Mouse (Mus musculus): ENCODE results near the gene Hhat. TPM values are rescaled to one million over a fixed set of nuclear protein-coding genes. Genes with fewer than 3 reads are reported as not detected.

The Hhat gene
- total RNA-seq (2014; fragmentation: Nextera tagmentation) (not detected in 2 replicates), total RNA-seq (2017) (0.17 and 0.22 TPM in 2 replicates), polyA plus RNA-seq (2012) (not detected in 2 replicates)

DNA sequence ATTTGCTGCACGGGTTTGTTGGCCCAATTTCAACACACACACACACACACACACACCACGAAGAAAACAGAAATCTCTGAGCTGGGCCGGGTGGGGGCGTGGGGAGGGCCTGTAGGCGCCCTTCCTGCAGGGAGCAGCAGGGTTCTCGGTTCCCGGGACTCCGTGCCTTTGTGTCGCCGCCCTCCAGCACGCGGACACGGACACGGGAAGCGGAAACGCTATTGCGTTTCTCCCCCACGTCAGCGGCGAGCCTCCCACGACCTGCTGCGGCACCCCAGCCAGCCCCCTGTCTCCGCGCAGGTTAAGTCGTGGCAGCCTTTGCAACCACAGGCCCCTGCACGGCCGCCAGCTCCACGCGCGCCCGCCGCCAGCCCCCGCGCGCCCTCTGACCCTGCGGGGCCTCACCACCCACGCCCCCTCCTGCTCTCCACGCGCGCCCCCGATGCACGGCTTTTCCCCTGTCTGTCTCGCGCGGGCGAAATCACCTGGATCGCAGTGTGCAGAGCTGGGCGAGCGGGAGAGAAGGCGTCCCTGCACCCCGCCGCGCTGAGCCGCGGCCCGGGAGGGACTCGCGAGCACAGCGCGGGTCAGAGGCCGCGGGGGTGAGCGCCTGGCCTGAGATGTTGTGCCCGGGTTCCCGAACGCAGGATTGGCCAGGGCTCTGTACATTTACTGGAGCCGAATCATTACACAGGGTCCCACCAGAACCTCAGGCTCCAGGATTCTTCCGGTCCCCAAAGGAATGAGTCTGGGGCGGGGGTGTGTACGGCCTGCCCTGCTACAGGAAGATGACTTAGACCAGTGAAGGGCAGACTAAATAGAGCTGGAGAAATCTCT lies at the start of gene Hhat:
Hhat (minus strand) TSS at position 729 of the 837 bp plus-strand sequence.
- ATAC-seq (ENCODE audit: extremely low read depth, insufficient number of reproducible peaks, low FRiP score, poor library complexity, severe bottlenecking) (no peak), DNase-seq (ENCODE audit: low spot score) (no peak)
- H3K36me3 ChIP-seq (replicated peaks) = no peaks in the 10 kb centered on the region
- peaks cover 45% of the 10 kb centered on the region for H3K9me3 ChIP-seq (replicated peaks)
- H3K4me3 ChIP-seq (ENCODE audit: low read depth, low read length) = no peak within 1 kb of the TSS; the same call in 1 of the 2 replicates
- H3K4me1 ChIP-seq (ENCODE audit: insufficient read depth, low read depth, low read length) = no peaks in the 10 kb centered on the region
- no peak for TF ChIP-seq TAL1 (conservative IDR thresholded peaks at IDR 0.05; ENCODE audit: low read depth, low read length)
- TF ChIP-seq CTCF (IDR thresholded peaks at IDR 0.05; ENCODE audit: low read depth, low read length) = no peak
- no peak for TF ChIP-seq POLR2AphosphoS5 (IDR thresholded peaks at IDR 0.05; ENCODE audit: insufficient replicate concordance, low read depth, low read length)
- no peak for TF ChIP-seq GATA1 (IDR thresholded peaks at IDR 0.05; ENCODE audit: borderline replicate concordance, low read length)
- no peaks in the 10 kb centered on the region for H3K27me3 ChIP-seq (ENCODE audit: insufficient read depth, low read length)

DNA sequence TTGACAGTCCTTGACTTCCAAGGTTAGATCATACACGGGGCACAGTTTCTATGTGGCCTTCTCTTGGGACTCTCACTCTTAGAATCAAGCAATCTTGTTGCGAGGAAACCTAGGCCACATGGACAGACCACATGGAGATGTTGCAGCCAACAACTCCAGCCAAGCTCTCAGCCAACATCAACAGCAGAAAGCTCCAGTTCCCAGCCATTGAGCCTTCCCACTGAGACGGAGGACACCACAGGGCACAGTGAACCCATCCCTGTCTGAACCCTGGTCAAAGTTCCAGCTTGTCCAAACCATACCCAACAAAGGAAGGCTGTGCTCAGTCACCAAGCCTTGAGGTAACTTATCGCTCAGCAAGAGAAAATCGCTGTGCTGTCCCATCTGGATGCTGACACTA lies 47.3 kb upstream of the Hhat start:
- H3K27me3 ChIP-seq (ENCODE audit: insufficient read depth, low read length) = no peaks in the 10 kb centered on the region
- H3K4me3 ChIP-seq (ENCODE audit: low read depth, low read length) = no peak overlapping the region
- no peak for DNase-seq (ENCODE audit: low spot score)
- H3K9me3 ChIP-seq (replicated peaks) = peaks cover 62% of the 10 kb centered on the region
- no peaks in the 10 kb centered on the region for H3K36me3 ChIP-seq (replicated peaks)
- TF ChIP-seq POLR2AphosphoS5 (IDR thresholded peaks at IDR 0.05; ENCODE audit: insufficient replicate concordance, low read depth, low read length) = no peak
- no peak for TF ChIP-seq CTCF (IDR thresholded peaks at IDR 0.05; ENCODE audit: low read depth, low read length)
- TF ChIP-seq GATA2 (IDR thresholded peaks at IDR 0.05; ENCODE audit: borderline replicate concordance, low read depth, low read length) = no peak
- no peak for TF ChIP-seq TAL1 (conservative IDR thresholded peaks at IDR 0.05; ENCODE audit: low read depth, low read length)
- TF ChIP-seq GATA1 (IDR thresholded peaks at IDR 0.05; ENCODE audit: borderline replicate concordance, low read length) = no peak
- H3K4me1 ChIP-seq (ENCODE audit: insufficient read depth, low read depth, low read length) = no peaks in the 10 kb centered on the region
- ATAC-seq (ENCODE audit: extremely low read depth, insufficient number of reproducible peaks, low FRiP score, poor library complexity, severe bottlenecking) = no peak

DNA sequence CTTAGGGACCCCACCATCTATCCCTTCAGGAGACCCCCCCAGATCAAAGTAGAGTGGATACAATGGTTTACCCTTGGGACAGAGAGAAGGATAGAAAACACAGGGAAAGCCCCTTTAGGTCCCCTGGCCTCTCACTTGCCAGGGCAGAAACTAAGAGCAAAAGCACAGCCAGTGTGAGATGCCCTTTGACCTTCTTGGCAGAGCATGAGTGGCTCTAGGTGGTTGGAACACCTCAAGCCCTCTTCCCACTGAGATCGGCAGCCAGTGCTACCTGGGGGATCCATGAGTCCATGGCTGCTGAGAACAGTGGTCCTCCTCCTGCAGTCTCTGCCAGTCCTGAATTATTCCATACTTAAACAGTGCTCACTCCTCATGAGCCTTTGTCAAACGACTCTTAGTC lies 44.8 kb upstream of the Hhat start:
- ATAC-seq (ENCODE audit: extremely low read depth, insufficient number of reproducible peaks, low FRiP score, poor library complexity, severe bottlenecking) = no peak
- no peak for TF ChIP-seq GATA2 (IDR thresholded peaks at IDR 0.05; ENCODE audit: borderline replicate concordance, low read depth, low read length)
- no peak for TF ChIP-seq POLR2AphosphoS5 (IDR thresholded peaks at IDR 0.05; ENCODE audit: insufficient replicate concordance, low read depth, low read length)
- TF ChIP-seq GATA1 (IDR thresholded peaks at IDR 0.05; ENCODE audit: borderline replicate concordance, low read length) = no peak
- no peak for TF ChIP-seq TAL1 (conservative IDR thresholded peaks at IDR 0.05; ENCODE audit: low read depth, low read length)
- TF ChIP-seq CTCF (IDR thresholded peaks at IDR 0.05; ENCODE audit: low read depth, low read length) = no peak

DNA sequence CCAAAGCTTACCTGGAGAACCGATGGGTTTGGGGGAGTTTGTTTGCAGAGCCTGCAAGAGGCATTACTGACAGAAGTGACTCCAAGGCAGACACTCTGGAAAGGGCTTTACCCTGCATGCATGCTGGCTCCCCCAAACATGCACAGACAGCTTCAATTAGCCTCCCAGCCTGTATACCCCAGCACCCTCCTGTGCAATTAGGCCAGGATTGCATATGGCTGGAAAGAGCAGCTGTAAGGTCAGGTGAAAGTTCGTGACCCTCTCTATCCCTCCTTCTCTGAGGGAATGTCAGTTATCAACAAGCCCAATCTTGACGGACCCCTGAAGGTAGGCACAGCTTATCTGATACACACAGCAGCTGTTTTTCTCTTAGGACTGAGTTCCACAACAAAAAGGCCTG lies 43.7 kb upstream of the Hhat start:
- peaks cover 43% of the 10 kb centered on the region for H3K9me3 ChIP-seq (replicated peaks)
- DNase-seq (ENCODE audit: low spot score) = no peak
- no peak overlapping the region for H3K4me3 ChIP-seq (ENCODE audit: low read depth, low read length)
- TF ChIP-seq GATA1 (IDR thresholded peaks at IDR 0.05; ENCODE audit: borderline replicate concordance, low read length) = no peak
- no peak for TF ChIP-seq TAL1 (conservative IDR thresholded peaks at IDR 0.05; ENCODE audit: low read depth, low read length)
- no peak for TF ChIP-seq POLR2AphosphoS5 (IDR thresholded peaks at IDR 0.05; ENCODE audit: insufficient replicate concordance, low read depth, low read length)
- TF ChIP-seq CTCF (IDR thresholded peaks at IDR 0.05; ENCODE audit: low read depth, low read length) = no peak
- no peak for TF ChIP-seq GATA2 (IDR thresholded peaks at IDR 0.05; ENCODE audit: borderline replicate concordance, low read depth, low read length)
- H3K36me3 ChIP-seq (replicated peaks) = no peaks in the 10 kb centered on the region
- no peak for ATAC-seq (ENCODE audit: extremely low read depth, insufficient number of reproducible peaks, low FRiP score, poor library complexity, severe bottlenecking)
- H3K4me1 ChIP-seq (ENCODE audit: insufficient read depth, low read depth, low read length) = no peaks in the 10 kb centered on the region
- no peaks in the 10 kb centered on the region for H3K27me3 ChIP-seq (ENCODE audit: insufficient read depth, low read length)

More for the DNA sequence above, 44.8 kb upstream of the Hhat start:
- no peak for DNase-seq (ENCODE audit: low spot score)
- Histone ChIP-seq H3K4me3 (ENCODE audit: low read depth, low read length) (no peak overlapping the region), H3K4me1 (ENCODE audit: insufficient read depth, low read depth, low read length) (no peaks in the 10 kb centered on the region), H3K27me3 (ENCODE audit: insufficient read depth, low read length) (no peaks in the 10 kb centered on the region), H3K9me3 (replicated peaks) (peaks cover 48% of the 10 kb centered on the region), H3K36me3 (replicated peaks) (no peaks in the 10 kb centered on the region)

DNA sequence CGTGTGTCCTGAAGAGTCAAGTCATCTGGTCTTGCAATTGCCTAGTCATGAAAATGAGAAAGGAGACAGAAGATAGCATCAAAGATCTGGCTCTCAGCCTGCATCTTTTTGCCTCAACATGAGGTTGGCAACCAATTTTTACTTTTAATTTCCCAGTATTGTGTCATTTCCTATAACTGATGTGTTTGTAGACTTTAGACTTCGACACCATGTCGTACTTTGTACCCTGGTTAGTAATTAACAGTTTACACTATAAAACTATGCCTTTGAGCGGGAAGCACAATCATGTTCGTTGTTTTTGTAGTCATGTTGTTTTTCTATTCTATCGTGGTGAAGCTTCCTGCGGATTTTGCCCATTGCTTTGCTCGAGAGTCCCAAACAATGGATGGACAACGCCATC lies 41.7 kb upstream of the Hhat start:
- DNase-seq (ENCODE audit: low spot score) (no peak), ATAC-seq (ENCODE audit: extremely low read depth, insufficient number of reproducible peaks, low FRiP score, poor library complexity, severe bottlenecking) (no peak)
- H3K4me3 ChIP-seq (ENCODE audit: low read depth, low read length) = no peak overlapping the region
- H3K27me3 ChIP-seq (ENCODE audit: insufficient read depth, low read length) = no peaks in the 10 kb centered on the region
- TF ChIP-seq GATA2 (IDR thresholded peaks at IDR 0.05; ENCODE audit: borderline replicate concordance, low read depth, low read length) (no peak), TAL1 (conservative IDR thresholded peaks at IDR 0.05; ENCODE audit: low read depth, low read length) (no peak), CTCF (IDR thresholded peaks at IDR 0.05; ENCODE audit: low read depth, low read length) (no peak), POLR2AphosphoS5 (IDR thresholded peaks at IDR 0.05; ENCODE audit: insufficient replicate concordance, low read depth, low read length) (no peak), GATA1 (IDR thresholded peaks at IDR 0.05; ENCODE audit: borderline replicate concordance, low read length) (no peak)
- no peaks in the 10 kb centered on the region for H3K36me3 ChIP-seq (replicated peaks)
- peaks cover 38% of the 10 kb centered on the region for H3K9me3 ChIP-seq (replicated peaks)
- H3K4me1 ChIP-seq (ENCODE audit: insufficient read depth, low read depth, low read length) = no peaks in the 10 kb centered on the region

DNA sequence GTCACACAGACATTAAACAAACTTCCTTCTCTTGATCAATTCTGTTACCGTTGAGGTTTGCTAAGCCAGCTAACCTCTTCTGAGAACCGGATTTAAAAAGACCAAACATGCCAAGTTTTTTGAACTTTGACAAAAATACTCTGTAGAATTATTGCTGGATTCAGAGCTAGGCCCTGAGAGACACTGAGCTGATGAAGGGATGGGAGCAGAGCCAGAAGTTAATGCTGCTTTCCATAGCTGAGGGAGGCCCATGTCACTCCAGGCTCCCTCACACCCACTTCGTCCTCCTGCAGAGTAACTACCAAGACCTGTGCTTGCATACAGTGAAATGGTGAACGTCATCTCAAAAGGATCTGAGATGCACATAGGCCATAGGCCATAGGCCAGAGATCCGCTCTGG lies 41.3 kb upstream of the Hhat start:
- no peak for ATAC-seq (ENCODE audit: extremely low read depth, insufficient number of reproducible peaks, low FRiP score, poor library complexity, severe bottlenecking)
- Histone ChIP-seq H3K27me3 (ENCODE audit: insufficient read depth, low read length) (no peaks in the 10 kb centered on the region), H3K9me3 (replicated peaks) (peaks cover 35% of the 10 kb centered on the region), H3K4me3 (ENCODE audit: low read depth, low read length) (no peak overlapping the region), H3K36me3 (replicated peaks) (no peaks in the 10 kb centered on the region), H3K4me1 (ENCODE audit: insufficient read depth, low read depth, low read length) (no peaks in the 10 kb centered on the region)
- TF ChIP-seq GATA1 (IDR thresholded peaks at IDR 0.05; ENCODE audit: borderline replicate concordance, low read length) (no peak), TAL1 (conservative IDR thresholded peaks at IDR 0.05; ENCODE audit: low read depth, low read length) (no peak), POLR2AphosphoS5 (IDR thresholded peaks at IDR 0.05; ENCODE audit: insufficient replicate concordance, low read depth, low read length) (no peak), CTCF (IDR thresholded peaks at IDR 0.05; ENCODE audit: low read depth, low read length) (no peak), GATA2 (IDR thresholded peaks at IDR 0.05; ENCODE audit: borderline replicate concordance, low read depth, low read length) (no peak)
- no peak for DNase-seq (ENCODE audit: low spot score)

All from G1E (cell line).